Mouse (Mus musculus): ENCODE measurements at regions not wholly inside any gene's neighbourhood (a gene's known extent, or its start where the extent isn't known, plus 50 kb on each side); places are given as distances from the start of the nearest gene placed in this dataset.

DNA sequence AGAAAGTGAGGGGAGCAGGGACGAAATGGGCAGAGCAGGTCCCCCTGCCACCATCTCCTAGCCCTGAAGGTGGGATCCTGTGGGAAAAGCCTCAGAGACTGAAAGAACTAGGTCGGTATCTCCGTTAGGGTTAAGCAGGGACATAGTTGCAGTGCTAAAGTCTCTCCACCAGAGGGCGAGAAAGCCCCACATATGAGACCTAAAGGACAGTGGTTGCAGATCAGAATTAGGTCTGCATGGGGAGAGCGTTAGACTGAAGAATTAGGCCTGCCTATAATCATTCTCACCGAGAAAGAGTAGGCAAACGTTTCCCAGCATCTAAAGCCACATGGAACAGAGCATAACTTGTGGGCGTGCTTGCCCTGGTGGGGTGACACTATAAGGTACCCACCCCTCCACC is 97.0 kb upstream of the Podxl start:
- Histone ChIP-seq H3K27me3 (replicated peaks; ENCODE audit: control insufficient read depth, insufficient read depth, low read length) (no peaks in the 10 kb centered on the region), H3K27ac (ENCODE audit: low read length) (no peak overlapping the region), H3K36me3 (ENCODE audit: control insufficient read depth, insufficient read depth, low read length) (no peaks in the 10 kb centered on the region), H3K9me3 (ENCODE audit: control insufficient read depth, low read length) (no peaks in the 10 kb centered on the region), H3K9ac (ENCODE audit: low read depth, low read length) (no peak overlapping the region), H3K4me1 (ENCODE audit: control insufficient read depth, insufficient read depth, low read length) (no peaks in the 10 kb centered on the region), H3K4me3 (ENCODE audit: low read length) (no peak overlapping the region), H3K4me2 (ENCODE audit: low read depth, low read length) (no peak overlapping the region)
- WGBS = 8% methylated on average over 8 of the region's 8 CpGs
- peak; percentile 44 for ATAC-seq

DNA sequence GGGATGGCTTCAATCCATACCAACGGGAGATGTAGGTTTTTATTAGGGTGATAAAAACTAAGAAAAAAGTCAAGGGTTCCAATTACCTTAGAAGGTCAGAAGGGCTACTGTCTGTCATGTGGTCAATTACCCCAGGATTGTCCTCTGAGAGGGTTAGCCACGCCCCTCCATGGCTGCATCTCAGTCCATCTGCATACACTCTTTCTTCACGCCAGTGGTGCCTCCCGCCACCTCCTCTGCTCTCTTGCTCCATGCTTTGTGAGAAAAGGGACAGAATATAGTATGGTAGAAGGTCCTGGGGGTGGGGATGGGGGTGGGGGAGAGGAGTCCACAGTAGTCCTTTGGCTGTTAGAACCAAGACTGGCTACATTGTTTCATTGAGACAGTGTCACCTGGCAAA is 96.1 kb upstream of the Podxl start:
- Histone ChIP-seq H3K4me3 (ENCODE audit: low read length) (no peak overlapping the region), H3K27ac (ENCODE audit: low read length) (no peak overlapping the region), H3K4me2 (ENCODE audit: low read depth, low read length) (no peak overlapping the region), H3K9me3 (ENCODE audit: control insufficient read depth, low read length) (no peaks in the 10 kb centered on the region), H3K4me1 (ENCODE audit: control insufficient read depth, insufficient read depth, low read length) (no peaks in the 10 kb centered on the region), H3K36me3 (ENCODE audit: control insufficient read depth, insufficient read depth, low read length) (no peaks in the 10 kb centered on the region), H3K27me3 (replicated peaks; ENCODE audit: control insufficient read depth, insufficient read depth, low read length) (no peaks in the 10 kb centered on the region), H3K9ac (ENCODE audit: low read depth, low read length) (no peak overlapping the region)
- 58% methylated on average over 4 of the region's 4 CpGs for WGBS
- no peak for ATAC-seq

DNA sequence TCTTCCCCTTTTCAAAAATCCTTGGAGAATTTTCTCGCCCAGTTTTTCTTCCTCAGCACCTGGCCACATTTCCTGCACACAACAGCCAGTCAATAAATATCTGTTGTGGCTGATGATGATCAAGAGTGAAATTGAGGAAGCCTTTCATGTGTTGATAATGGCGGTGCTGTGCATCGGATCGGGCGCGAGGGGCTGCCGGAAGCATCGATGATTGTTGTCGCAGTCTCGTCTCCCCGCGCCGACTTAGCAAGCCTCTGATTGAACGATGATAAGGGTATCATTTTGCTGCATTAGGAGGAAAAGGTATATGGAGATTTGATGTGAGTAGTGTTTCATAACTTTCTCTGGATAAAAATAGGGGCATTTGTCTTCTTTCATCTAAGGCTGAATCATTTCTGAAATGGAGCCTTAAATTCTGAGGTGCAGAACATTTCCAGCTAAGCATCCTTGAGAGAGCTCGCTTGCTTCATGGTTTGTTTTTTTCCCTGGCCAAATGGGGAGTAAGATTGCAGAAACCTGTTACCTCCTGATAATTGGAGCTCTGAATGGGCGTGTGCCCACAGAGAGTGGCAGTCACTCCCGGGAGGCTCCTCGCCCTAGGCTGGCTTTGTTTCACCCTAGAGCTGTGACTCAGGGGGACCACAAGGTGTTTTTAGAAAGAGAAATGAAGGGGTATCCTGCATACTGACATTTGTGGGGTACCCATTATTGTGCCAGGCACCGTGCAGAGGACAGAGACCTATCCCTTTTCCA is 94.8 kb upstream of the Podxl start:
- ATAC-seq = no peak
- H3K9me3 ChIP-seq (ENCODE audit: control insufficient read depth, low read length) = no peaks in the 10 kb centered on the region
- no peak overlapping the region for H3K9ac ChIP-seq (ENCODE audit: low read depth, low read length)
- H3K27me3 ChIP-seq (replicated peaks; ENCODE audit: control insufficient read depth, insufficient read depth, low read length) = no peaks in the 10 kb centered on the region
- H3K27ac ChIP-seq (ENCODE audit: low read length) = no peak overlapping the region
- WGBS = 82% methylated on average over 19 of the region's 19 CpGs
- H3K4me3 ChIP-seq (ENCODE audit: low read length) = no peak overlapping the region
- no peaks in the 10 kb centered on the region for H3K4me1 ChIP-seq (ENCODE audit: control insufficient read depth, insufficient read depth, low read length)
- no peaks in the 10 kb centered on the region for H3K36me3 ChIP-seq (ENCODE audit: control insufficient read depth, insufficient read depth, low read length)
- H3K4me2 ChIP-seq (ENCODE audit: low read depth, low read length) = no peak overlapping the region

DNA sequence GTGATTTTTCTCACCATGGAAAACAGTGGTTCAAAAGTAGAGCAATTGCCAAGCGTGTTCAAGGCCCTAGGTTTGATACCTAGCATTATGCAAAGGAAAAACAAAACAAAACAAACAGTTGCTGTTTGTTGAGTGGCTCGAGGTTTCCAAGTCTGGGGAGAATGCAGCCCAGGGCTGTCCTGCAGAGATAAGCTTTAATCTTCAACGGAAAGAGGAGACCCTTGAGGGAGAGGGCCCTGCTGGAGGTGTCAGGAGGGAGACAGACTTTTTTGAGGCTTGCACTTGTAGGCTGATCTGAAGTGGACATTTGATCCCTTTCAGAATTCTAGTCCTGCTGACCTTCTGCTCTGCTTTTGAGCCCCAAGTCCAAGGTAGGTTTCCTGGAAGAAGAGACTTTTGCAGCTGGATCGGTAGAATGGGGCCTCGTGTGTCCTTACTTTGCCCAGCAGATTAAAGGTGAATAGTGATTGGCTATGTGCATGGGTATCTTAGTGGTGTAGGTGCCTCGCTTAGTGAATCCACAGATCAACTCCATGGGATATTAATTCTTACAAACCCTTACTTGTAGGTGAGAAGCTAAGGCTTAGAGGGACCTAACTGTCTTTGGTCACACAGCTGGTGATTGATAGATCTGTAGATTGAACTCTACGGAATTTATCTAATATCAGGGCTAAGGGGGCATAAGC is 87.2 kb upstream of the Podxl start:
- 63% methylated on average over 7 of the region's 7 CpGs for WGBS
- H3K4me2 ChIP-seq (ENCODE audit: low read depth, low read length) = no peak overlapping the region
- no peaks in the 10 kb centered on the region for H3K4me1 ChIP-seq (ENCODE audit: control insufficient read depth, insufficient read depth, low read length)
- ATAC-seq = no peak
- H3K36me3 ChIP-seq (ENCODE audit: control insufficient read depth, insufficient read depth, low read length) = no peaks in the 10 kb centered on the region
- H3K27me3 ChIP-seq (replicated peaks; ENCODE audit: control insufficient read depth, insufficient read depth, low read length) = no peaks in the 10 kb centered on the region
- H3K9me3 ChIP-seq (ENCODE audit: control insufficient read depth, low read length) = no peaks in the 10 kb centered on the region
- H3K4me3 ChIP-seq (ENCODE audit: low read length) = no peak overlapping the region
- no peak overlapping the region for H3K9ac ChIP-seq (ENCODE audit: low read depth, low read length)
- no peak overlapping the region for H3K27ac ChIP-seq (ENCODE audit: low read length)

DNA sequence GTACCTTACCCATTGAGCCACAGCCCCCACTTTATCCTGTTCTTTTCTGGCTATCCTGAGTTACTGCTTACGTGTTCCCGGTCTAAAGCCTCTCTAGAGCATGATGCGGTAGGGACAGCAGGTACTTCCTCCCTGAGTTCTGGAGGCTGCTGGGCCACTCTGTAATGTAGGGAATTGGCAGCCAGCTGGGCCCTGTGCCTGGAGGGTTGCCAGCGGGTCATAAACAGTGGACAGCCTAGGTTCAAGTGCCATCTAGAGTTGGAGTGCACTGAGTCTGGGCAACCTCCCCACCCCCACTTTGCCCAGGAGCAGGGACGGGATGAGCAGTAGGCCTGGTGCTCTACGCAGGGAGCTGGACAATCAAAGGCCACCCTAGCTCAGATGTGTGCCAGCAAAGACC is 81.5 kb upstream of the Podxl start:
- Histone ChIP-seq H3K4me2 (ENCODE audit: low read depth, low read length) (no peak overlapping the region), H3K9ac (ENCODE audit: low read depth, low read length) (no peak overlapping the region), H3K4me3 (ENCODE audit: low read length) (no peak overlapping the region), H3K27me3 (replicated peaks; ENCODE audit: control insufficient read depth, insufficient read depth, low read length) (no peaks in the 10 kb centered on the region), H3K27ac (ENCODE audit: low read length) (no peak overlapping the region), H3K4me1 (ENCODE audit: control insufficient read depth, insufficient read depth, low read length) (no peaks in the 10 kb centered on the region), H3K36me3 (ENCODE audit: control insufficient read depth, insufficient read depth, low read length) (no peaks in the 10 kb centered on the region), H3K9me3 (ENCODE audit: control insufficient read depth, low read length) (no peaks in the 10 kb centered on the region)
- no peak for ATAC-seq
- 87% methylated on average over 6 of the region's 6 CpGs for WGBS

DNA sequence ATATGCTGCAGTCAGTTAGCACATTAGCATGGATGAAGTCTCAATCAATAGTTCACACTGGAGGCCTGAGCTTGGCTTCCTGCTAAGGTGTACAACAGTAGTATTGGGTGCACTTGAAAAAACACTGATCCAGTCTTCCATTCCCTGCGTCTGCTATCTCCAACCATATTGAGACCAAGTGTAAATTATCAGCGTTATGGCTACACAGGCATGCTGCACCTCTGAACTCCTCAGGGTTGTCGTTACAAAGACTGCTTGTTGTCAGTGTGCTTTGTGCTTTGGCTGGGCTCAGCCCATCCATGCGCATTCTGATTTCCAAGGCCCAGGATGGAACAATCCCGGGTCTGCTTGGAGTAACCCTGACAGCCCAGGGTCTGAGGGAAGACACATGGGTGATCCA is 80.7 kb upstream of the Podxl start:
- no peaks in the 10 kb centered on the region for H3K9me3 ChIP-seq (ENCODE audit: control insufficient read depth, low read length)
- H3K4me1 ChIP-seq (ENCODE audit: control insufficient read depth, insufficient read depth, low read length) = no peaks in the 10 kb centered on the region
- H3K36me3 ChIP-seq (ENCODE audit: control insufficient read depth, insufficient read depth, low read length) = no peaks in the 10 kb centered on the region
- no peak overlapping the region for H3K27ac ChIP-seq (ENCODE audit: low read length)
- 59% methylated on average over 5 of the region's 5 CpGs for WGBS
- ATAC-seq = no peak
- no peak overlapping the region for H3K4me3 ChIP-seq (ENCODE audit: low read length)
- H3K4me2 ChIP-seq (ENCODE audit: low read depth, low read length) = no peak overlapping the region
- H3K9ac ChIP-seq (ENCODE audit: low read depth, low read length) = no peak overlapping the region
- no peaks in the 10 kb centered on the region for H3K27me3 ChIP-seq (replicated peaks; ENCODE audit: control insufficient read depth, insufficient read depth, low read length)

DNA sequence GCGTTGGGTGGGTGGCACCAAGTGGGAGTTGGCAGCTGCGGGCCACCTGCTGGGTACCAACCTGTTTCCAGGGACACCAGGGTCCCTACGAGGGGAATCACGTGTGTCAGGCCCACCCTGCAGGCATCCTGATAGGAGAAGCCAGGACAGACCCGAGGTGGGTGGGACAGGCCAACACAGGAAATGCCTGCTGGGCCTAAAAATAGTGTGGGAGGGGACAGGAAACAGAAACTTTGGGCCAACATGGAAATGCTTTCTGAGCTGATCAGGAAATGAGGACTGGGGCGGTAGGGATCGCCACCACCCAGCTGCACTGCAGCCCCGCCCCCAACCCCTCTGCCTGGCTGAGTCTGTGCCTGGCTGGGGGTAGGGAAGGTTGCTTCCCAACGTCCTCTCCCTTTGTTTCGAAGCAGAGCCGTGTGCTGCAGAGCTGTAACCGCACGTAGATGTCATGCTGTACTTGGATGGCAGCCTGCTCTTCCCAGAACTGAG is 78.7 kb upstream of the Podxl start:
- Histone ChIP-seq H3K36me3 (ENCODE audit: control insufficient read depth, insufficient read depth, low read length) (no peaks in the 10 kb centered on the region), H3K4me2 (ENCODE audit: low read depth, low read length) (peak overlapping the region; percentile 11; the same call in 1 of the 2 replicates), H3K4me3 (ENCODE audit: low read length) (no peak overlapping the region), H3K9ac (ENCODE audit: low read depth, low read length) (no peak overlapping the region), H3K4me1 (ENCODE audit: control insufficient read depth, insufficient read depth, low read length) (0 out of 2 replicates have a peak, but pooled peaks cover 8% of the 10 kb centered on the region), H3K9me3 (ENCODE audit: control insufficient read depth, low read length) (no peaks in the 10 kb centered on the region), H3K27me3 (replicated peaks; ENCODE audit: control insufficient read depth, insufficient read depth, low read length) (no peaks in the 10 kb centered on the region), H3K27ac (ENCODE audit: low read length) (peak overlapping the region; percentile 52)
- 27% methylated on average over 13 of the region's 13 CpGs for WGBS
- ATAC-seq = peak; percentile 72

DNA sequence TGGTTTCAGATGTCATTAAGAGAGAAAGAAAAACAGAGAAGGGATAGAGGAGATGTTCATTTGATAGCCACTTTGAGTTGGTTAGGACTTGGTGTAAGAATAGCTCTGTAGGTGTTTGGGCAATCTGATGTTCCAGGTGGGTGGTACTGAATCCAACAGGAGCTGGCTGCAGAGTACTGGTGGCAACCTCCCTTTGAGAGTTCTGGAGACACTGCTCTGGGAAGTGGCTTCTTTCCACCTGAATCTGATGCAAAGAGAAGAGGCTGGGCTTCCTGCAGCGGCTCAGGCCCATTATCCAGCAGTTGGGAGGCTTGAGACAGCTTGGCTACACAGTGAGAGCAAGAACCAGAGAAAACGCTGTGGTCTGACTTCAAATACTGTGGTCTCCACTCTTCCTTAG is 77.0 kb upstream of the Podxl start:
- H3K27ac ChIP-seq (ENCODE audit: low read length) = no peak overlapping the region
- WGBS = 60% methylated on average over 2 of the region's 2 CpGs
- no peaks in the 10 kb centered on the region for H3K9me3 ChIP-seq (ENCODE audit: control insufficient read depth, low read length)
- H3K4me3 ChIP-seq (ENCODE audit: low read length) = no peak overlapping the region
- H3K27me3 ChIP-seq (replicated peaks; ENCODE audit: control insufficient read depth, insufficient read depth, low read length) = no peaks in the 10 kb centered on the region
- 0 out of 2 replicates have a peak, but pooled peaks cover 8% of the 10 kb centered on the region for H3K4me1 ChIP-seq (ENCODE audit: control insufficient read depth, insufficient read depth, low read length)
- no peak overlapping the region for H3K9ac ChIP-seq (ENCODE audit: low read depth, low read length)
- H3K36me3 ChIP-seq (ENCODE audit: control insufficient read depth, insufficient read depth, low read length) = no peaks in the 10 kb centered on the region
- no peak overlapping the region for H3K4me2 ChIP-seq (ENCODE audit: low read depth, low read length)
- ATAC-seq = no peak

DNA sequence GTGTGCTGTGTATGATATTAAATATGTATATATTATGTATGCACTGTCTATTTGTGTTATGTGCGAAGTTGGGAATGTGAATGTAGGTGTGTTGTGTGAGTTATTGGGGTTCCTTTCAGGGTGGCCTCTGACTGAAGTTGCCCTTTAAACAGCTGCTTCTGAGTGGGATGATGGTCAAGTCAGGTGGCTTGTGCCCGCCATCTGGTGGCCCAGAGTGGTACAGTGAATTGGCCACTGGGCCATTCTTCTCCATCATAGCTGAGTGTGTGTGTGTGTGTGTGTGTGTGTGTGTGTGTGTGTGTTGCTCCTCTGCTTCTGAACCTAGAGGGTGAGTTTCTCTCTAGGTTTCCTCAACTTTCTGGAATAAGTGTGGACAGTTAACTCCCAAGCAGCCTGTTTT is 75.7 kb upstream of the Podxl start:
- Histone ChIP-seq H3K27ac (ENCODE audit: low read length) (no peak overlapping the region), H3K4me2 (ENCODE audit: low read depth, low read length) (no peak overlapping the region), H3K27me3 (replicated peaks; ENCODE audit: control insufficient read depth, insufficient read depth, low read length) (no peaks in the 10 kb centered on the region), H3K9me3 (ENCODE audit: control insufficient read depth, low read length) (no peaks in the 10 kb centered on the region), H3K4me1 (ENCODE audit: control insufficient read depth, insufficient read depth, low read length) (0 out of 2 replicates have a peak, but pooled peaks cover 8% of the 10 kb centered on the region), H3K36me3 (ENCODE audit: control insufficient read depth, insufficient read depth, low read length) (no peaks in the 10 kb centered on the region), H3K4me3 (ENCODE audit: low read length) (no peak overlapping the region), H3K9ac (ENCODE audit: low read depth, low read length) (no peak overlapping the region)
- WGBS = 15% methylated on average over 2 of the region's 2 CpGs
- peak; percentile 36 for ATAC-seq

Data from intestine, embryonic 16.5 days (tissue).